Mouse (Mus musculus) right cerebral cortex, adult 18-20 months (tissue): ENCODE results near the gene 1700028K03Rik.
A peak's percentile ranks its signal among the peaks of the same experiment; 100 is the strongest.

Experiments used
- DNase-seq: peaks from one replicate; pipeline ENCODE4 v3.0.0; 2022; ENCODE audit warnings: mixed read lengths

The 1700028K03Rik gene

GRCm38 (mm10) chr5:107534581-107534980 is at the start of gene 1700028K03Rik:
Gene 1700028K03Rik (plus strand): TSS chr5:107534709.
- DNase-seq = no peak

DNA sequence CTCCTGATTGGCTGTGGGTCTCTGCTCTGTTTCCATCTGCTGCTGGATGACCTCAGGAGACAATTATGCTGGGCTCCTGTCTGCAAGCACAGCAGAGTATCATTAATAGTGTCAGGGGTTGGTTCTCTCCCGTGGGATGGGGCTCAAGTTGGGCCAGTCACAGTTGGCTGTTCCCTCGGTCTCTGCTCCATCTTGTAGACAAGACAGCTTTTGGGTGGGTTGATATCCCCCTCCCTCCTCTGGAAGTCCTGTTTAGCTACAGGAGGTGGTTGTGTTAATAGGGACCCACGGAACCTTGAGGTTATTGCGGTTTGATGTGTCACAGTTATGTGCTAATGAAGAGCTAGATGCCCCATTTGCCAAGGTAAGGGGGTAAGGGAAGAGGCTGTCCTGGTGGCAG is 45.5 kb upstream of the 1700028K03Rik start:
- no peak for DNase-seq

DNA sequence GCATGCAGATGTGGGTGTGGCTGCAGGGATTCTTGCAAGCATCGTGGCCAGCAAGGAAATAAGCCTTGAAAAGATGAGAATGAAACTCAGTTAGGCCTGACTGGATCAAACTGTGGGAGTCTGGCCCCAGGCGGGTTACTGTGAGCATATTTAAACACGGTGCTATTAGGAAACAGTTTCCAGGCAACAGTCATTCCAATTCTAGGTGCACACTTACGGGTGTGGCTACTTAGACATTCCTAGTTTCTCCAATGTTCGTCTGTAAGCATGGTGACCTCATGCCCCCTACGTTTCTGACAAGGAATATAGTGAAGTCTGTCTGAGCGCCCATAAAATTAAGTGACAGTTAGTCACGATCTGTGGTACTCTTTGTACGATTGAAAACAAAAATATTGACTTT is 43.5 kb upstream of the 1700028K03Rik start:
- DNase-seq = no peak

GRCm38 (mm10) chr5:107492471-107492870 is 42.0 kb upstream of the 1700028K03Rik start:
- no peak for DNase-seq

DNA sequence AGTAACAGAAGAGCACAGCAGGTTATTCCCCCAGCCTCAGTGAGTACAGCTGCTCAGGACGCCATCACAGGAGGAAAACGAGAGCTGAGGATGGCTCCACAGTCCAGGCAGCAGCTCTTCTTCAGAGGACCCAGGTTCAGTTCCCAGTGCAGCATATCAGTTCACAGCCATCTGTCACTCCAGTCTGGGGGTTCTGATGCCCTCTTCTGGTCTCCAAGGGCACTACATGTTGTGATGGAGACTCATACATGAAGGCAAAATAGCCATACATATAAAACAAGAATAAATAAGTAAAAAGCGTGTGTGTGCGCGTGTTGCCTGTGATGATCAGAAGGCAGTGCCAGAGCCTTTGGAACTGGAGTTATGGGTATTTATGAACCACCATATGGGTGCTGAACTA is 39.8 kb upstream of the 1700028K03Rik start:
- no peak for DNase-seq

GRCm38 (mm10) chr5:107496047-107496446 is 38.5 kb upstream of the 1700028K03Rik start:
- DNase-seq = no peak

GRCm38 (mm10) chr5:107497519-107498501 is 36.7 kb upstream of the 1700028K03Rik start:
- DNase-seq = peak; percentile 84

DNA sequence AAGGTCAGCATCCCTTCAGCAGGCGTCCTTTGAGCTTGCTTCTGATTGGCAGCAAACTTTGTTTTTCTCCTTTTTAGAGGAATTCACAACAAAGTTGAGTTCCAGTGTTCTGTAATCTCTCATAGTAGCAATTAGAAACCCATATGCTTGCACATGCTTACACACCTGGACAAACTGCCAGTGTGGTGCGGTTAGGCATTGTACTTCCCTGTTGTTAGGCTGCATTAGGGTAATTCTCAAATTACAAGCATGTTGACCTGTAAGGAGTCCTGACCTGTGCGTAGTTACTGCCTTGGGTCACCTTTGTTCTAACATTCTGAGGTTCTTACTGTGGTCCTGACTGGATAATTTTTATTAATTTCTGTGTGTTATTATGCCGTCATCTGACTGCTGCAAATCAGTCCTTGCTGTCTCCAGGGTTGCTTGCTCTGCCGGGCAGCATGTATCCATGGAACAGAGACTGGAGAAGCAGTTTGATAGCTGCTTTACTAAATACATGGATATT is 35.7 kb upstream of the 1700028K03Rik start:
- no peak for DNase-seq

DNA sequence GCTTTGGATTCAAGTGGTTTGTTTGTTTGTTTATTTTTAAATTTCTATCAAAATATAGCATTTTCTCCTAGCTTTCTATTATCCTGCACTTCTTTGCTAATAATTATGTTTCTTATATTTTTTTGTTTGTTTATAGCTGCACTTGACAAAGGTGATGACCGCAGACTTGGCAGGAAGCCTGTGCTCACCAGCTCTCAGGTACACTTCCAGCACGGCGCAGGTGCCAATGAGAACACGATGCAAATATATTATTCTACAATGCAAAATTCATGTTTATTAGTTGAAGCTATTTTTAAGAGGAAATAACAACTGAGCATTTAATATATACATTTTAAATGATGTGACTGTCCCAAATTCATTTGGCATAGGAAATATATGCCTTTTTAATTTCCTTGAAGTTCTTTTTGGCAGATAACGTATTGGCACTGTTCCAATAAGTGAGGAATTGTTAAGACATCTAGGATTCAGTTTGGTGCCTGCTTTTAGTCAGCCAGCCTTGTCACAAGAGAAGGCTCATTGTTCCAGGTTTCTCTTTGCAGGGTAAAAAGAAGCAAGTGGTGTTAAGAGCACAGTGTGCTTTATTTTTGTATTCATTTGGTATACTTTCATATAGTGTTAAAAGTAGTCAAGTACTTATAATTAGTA is 34.5 kb upstream of the 1700028K03Rik start:
- no peak for DNase-seq

DNA sequence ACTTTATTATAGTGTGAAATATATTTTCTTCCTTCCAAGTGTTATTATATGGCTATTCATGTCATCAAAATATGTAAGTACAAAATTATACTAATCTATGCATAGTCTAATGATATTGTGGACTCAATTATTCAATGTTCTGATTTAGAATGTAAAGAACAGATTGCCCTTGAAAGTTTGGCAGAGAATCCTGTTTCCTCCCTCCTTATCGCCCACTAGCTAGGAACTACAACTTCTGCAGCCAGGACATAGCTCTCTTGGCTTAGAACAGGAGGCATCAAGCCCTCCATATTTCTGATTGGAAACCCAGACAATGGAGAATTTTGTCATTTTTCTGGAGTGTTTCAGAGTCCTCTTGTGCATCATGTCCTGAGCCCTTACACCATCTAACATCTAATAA is 33.8 kb upstream of the 1700028K03Rik start:
- no peak for DNase-seq

DNA sequence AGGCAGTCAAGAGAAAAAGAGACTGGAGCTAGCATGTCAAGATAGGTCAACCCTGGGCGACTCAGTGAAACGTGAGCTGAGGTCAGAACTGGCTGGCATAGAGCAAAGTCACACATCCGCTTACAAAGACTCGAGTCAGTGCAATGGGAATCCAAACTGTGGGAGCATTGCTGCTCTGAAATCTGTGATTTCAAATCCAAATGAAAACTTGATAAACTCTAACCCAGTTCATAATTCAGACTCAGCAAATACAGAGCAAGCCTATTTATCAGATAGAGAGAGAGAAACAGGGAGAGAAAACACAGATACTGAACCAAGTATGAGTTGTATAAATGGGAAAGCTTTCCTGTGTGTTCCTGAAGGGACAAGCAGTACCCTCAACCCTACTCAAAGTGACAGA is 27.2 kb upstream of the 1700028K03Rik start, which contains the start of gene Gm42669:
TSS of gene Gm42669 (plus strand) at position 301 of the 400 bp plus-strand sequence.
- DNase-seq = no peak

DNA sequence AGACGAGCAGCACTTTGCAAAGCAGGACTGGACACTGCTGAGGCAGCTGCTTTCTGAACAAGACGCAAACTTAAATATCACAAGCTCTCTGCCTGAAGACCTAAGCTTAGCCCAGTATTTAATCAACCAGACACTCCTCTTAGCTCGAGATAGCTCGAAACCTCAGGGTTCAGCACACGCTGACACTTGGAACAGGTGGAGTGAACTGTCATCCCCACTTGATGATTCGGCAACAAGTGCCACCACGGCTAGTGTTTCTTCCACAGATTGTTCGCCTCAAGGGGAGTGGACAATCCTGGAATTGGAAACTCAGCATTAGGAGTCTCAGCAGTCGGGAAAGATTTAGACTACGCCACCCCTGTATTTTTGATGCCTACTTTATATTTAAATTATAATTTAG is 24.0 kb upstream of the 1700028K03Rik start:
- DNase-seq = no peak

DNA sequence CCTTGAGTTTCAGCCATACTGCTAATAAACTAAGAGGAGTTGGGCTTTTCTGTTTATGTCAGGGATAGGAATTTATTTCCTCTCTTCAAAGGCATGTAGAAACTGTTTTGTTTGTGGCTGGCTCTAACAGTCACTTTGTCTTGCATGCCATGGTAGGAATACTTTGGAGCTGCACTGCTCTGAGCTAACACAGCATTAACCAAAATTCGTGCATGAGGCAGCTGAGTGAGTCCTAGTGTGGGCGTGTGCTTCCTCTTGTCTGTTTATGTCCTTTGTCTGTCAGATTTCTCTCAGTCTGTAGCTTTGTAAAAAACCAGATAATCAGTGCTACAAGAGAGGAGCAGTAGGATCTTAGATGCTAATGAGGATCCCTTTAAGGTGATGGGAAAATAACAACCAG is 23.2 kb upstream of the 1700028K03Rik start:
- DNase-seq = no peak

- DNase-seq = no peak
Measured at GRCm38 (mm10) chr5:107513583-107513982, 20.9 kb upstream of the 1700028K03Rik start.

DNA sequence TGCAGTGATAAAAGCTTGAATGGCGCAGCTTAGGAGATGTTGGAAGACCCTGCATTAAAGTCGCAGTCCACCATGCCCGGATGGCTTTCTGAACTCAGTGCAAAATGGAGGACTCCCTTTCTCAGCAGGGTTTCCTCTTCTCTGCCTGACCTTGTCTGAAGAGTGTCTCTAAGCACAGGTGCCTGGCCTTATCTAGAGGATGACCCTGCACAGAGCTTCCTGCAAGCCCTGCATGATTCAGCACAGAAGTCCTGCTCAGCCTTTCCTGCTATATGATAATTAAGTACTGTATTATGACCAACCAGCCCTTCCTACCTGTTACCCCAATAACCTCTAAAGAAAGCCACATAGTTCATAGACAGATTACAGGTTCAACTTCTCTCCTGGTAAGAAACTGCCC is 19.1 kb upstream of the 1700028K03Rik start:
- no peak for DNase-seq

GRCm38 (mm10) chr5:107516087-107516486 is 18.4 kb upstream of the 1700028K03Rik start:
- no peak for DNase-seq

- no peak for DNase-seq
Measured at GRCm38 (mm10) chr5:107518602-107519001, 15.9 kb upstream of the 1700028K03Rik start.

DNA sequence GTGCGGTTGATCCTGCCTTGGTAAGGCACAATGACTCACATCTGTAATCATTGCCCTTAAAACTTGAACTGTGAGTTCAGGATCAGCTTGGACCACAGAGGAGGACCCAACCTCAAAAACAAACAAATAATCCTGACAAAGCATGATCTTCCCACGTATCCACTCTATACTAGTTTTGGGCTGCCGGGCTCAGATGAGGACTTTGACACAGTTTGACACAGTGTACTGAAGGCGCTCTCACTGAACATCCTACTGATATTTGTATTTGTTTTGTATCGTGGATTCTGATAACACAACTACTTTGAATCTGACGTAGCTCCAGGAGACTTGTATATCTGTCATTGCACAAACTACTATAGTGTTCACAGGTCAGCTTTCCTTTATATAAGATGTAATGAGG is 13.1 kb upstream of the 1700028K03Rik start:
- DNase-seq = no peak

- peak; percentile 74 for DNase-seq
Measured at GRCm38 (mm10) chr5:107521897-107522296, 12.6 kb upstream of the 1700028K03Rik start.

DNA sequence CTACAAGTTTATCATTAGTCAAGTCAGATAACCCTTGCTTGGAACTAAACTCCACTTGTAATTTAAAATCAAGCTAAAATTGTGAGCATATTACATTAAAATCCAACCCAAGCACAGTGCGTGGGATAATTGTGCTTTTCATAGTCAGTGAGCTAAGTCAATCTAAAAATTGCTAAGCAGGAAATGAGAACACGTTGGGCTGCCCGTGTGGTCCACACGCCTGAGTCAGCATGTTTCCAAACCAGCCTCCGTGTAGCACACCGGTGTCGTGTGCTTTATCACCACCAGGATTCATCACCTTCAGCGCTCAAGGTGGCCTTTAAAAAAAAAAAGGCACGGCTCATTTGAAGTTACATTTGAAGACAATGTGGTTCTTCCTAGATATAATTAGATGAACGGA is 10.2 kb upstream of the 1700028K03Rik start:
- peak; percentile 76 for DNase-seq

DNA sequence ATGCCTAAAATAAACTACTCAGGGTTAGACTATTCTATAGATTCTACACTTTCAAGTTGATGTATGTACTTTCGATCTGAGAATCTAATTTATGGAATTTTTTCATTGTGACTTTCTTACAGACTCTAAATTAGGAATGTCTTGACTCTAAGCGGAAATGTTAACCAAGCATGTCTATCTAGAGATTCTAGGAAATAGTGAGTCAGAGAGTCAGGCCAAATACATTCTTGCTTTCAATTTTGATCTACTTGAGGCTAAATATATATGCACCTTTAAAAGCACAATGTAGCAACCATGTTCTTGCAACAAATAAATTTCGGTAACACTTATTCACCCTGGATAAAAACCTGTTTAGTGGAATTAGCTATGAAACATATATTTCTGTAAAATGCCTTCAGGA is 5.7 kb upstream of the 1700028K03Rik start:
- no peak for DNase-seq

- no peak for DNase-seq
Measured at GRCm38 (mm10) chr5:107533590-107533989, 919 bp upstream of the 1700028K03Rik start.

GRCm38 (mm10) chr5:107541696-107542095 is 7.2 kb downstream of the 1700028K03Rik start:
- no peak for DNase-seq

DNA sequence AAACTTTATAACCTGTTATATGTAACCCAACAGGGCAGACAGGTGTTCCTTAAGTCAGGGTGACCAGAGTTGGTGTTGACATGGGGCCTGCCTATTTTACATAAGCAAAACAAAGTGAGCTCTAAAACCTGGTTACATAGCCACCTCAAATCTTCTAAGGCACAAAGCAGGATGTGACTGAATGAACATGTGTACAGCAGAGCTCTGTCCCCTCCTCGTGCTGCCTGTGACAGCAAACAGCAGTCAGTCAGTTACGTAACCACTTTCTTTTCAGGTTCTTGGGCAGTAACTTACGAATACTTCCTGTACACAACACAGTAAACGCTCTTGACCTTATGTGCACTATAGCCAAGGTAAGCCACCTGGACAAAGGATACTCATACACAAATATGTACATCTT is 11.4 kb downstream of the 1700028K03Rik start:
- no peak for DNase-seq
